In the genomic region with DNA sequence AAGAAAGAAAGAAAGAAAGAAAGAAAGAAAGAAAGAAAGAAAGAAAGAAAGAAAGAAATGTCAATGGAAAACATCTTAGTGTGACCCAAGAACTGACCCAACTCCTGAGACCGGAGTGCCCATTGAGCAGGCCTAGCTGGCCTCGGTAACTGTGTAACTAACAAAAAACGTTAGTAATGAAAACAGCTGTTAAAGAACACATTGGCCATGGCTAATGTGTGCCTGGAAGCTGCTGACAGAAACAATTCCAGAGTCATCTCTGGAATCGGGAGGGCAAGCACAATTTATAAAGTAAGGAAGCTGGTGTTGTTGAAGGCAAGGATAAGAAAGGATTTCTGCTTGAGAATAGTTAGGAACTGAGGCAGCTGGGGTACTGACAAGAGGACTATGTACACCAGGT, we compare ENCODE assay signal across 31 mouse cellular contexts. TPM values are rescaled to one million over a fixed set of nuclear protein-coding genes. Genes with fewer than 3 reads are reported as not detected.
DNase-seq lines count a peak whose midpoint lies in the region; ATAC-seq lines count a peak whose summit lies in the region.
"Had no signal": no experiment of that assay in that cellular context is flagged by ENCODE, and none has a peak within 500 bp of the region (broad histone marks: within the 10 kb centered on the region; RNA-seq: fewer than 3 reads in every experiment).

No protein-coding gene starts in this region.

- ATAC-seq in kidney, embryonic 15.5 days (replicated peaks; ENCODE audit: low FRiP score) = no peak
- ATAC-seq: forebrain, postnatal 0 days; hindbrain, postnatal 0 days; intestine, embryonic 15.5 days; midbrain, embryonic 15.5 days had no signal

- WGBS in kidney, embryonic 15.5 days = 49% methylated on average over 4 of the region's 4 CpGs

- no peak overlapping the region for H3K9ac ChIP-seq in kidney, embryonic 15.5 days
- H3K9ac ChIP-seq: embryonic facial prominence, embryonic 15.5 days; forebrain, embryonic 12.5 days; forebrain, postnatal 0 days; hindbrain, embryonic 12.5 days; intestine, embryonic 15.5 days; liver, embryonic 14.5 days; midbrain, embryonic 15.5 days; neural tube, embryonic 15.5 days had no signal

- H3K4me2 ChIP-seq in kidney, embryonic 15.5 days = no peak overlapping the region
- H3K4me2 ChIP-seq: embryonic facial prominence, embryonic 15.5 days; forebrain, embryonic 12.5 days; hindbrain, embryonic 12.5 days; intestine, embryonic 15.5 days; midbrain, embryonic 15.5 days; neural tube, embryonic 15.5 days had no signal

- no peaks in the 10 kb centered on the region for H3K36me3 ChIP-seq in kidney, embryonic 15.5 days
- H3K36me3 ChIP-seq: embryonic facial prominence, embryonic 10.5 days; embryonic facial prominence, embryonic 15.5 days; forebrain, embryonic 12.5 days; hindbrain, embryonic 12.5 days; intestine, embryonic 15.5 days; midbrain, embryonic 10.5 days; midbrain, embryonic 15.5 days; neural tube, embryonic 15.5 days had no signal

- no peaks in the 10 kb centered on the region for H3K4me1 ChIP-seq in kidney, embryonic 15.5 days
- H3K4me1 ChIP-seq: embryonic facial prominence, embryonic 10.5 days; embryonic facial prominence, embryonic 15.5 days; forebrain, embryonic 12.5 days; hindbrain, embryonic 12.5 days; intestine, embryonic 15.5 days; midbrain, embryonic 10.5 days; midbrain, embryonic 15.5 days; neural tube, embryonic 15.5 days had no signal

- peak; percentile 74 for DNase-seq in kidney, adult 11 months
- DNase-seq in kidney, postnatal 10 days = no peak
- peak; percentile 61 to 80 for DNase-seq in kidney, adult 8-10 months
- peak; percentile 53 to 79 for DNase-seq in kidney, postnatal 36 days
- no peak for DNase-seq in urinary bladder, postnatal 25 days (ENCODE audit: low spot score)
- DNase-seq: adrenal gland, adult 2 months; adrenal gland, postnatal 36 days; B cell, adult 2 months; cerebellum, adult 18-20 months; cerebellum, postnatal 10 days; forebrain, postnatal 0 days; gastrocnemius, postnatal 25 days; heart, postnatal 14 days; liver; lung, adult 2 months; lung, postnatal 14 days; right cerebral cortex, postnatal 25 days; spleen, adult 18-20 months; thymus, postnatal 4 days had no signal

- no peak overlapping the region for H3K4me3 ChIP-seq in kidney, embryonic 15.5 days (replicated peaks)
- H3K4me3 ChIP-seq: embryonic facial prominence, embryonic 10.5 days; embryonic facial prominence, embryonic 15.5 days; forebrain, embryonic 12.5 days; hindbrain, embryonic 12.5 days; intestine, embryonic 15.5 days; midbrain, embryonic 10.5 days; midbrain, embryonic 15.5 days; neural tube, embryonic 15.5 days had no signal

- peak overlapping the region; percentile 64 for H3K27ac ChIP-seq in kidney, embryonic 15.5 days
- H3K27ac ChIP-seq: embryonic facial prominence, embryonic 10.5 days; embryonic facial prominence, embryonic 15.5 days; forebrain, embryonic 12.5 days; hindbrain, embryonic 12.5 days; hindbrain, postnatal 0 days; intestine, embryonic 15.5 days; liver, embryonic 14.5 days; midbrain, embryonic 10.5 days; midbrain, embryonic 15.5 days; neural tube, embryonic 15.5 days; stomach, postnatal 0 days had no signal

- H3K9me3 ChIP-seq in kidney, embryonic 15.5 days (replicated peaks) = no peaks in the 10 kb centered on the region
- H3K9me3 ChIP-seq: embryonic facial prominence, embryonic 15.5 days; forebrain, embryonic 12.5 days; intestine, embryonic 15.5 days; midbrain, embryonic 10.5 days; midbrain, embryonic 15.5 days; neural tube, embryonic 15.5 days had no signal

- H3K27me3 ChIP-seq in kidney, embryonic 15.5 days = no peaks in the 10 kb centered on the region
- H3K27me3 ChIP-seq: embryonic facial prominence, embryonic 15.5 days; forebrain, embryonic 12.5 days; hindbrain, embryonic 12.5 days; intestine, embryonic 15.5 days; midbrain, embryonic 15.5 days; neural tube, embryonic 15.5 days had no signal

RNA-seq across cellular contexts. Expression of a gene that starts 14.0 kb away (rescaled TPM):
- 14.4 and 16.6 TPM in 2 replicates for polyA plus RNA-seq in kidney, embryonic 15.5 days (2015; fragmentation: Nextera tagmentation; extraction: Ambion mirVana)

RNA-seq across cellular contexts. Expression of a gene that starts 28.5 kb away (rescaled TPM):
- 485 and 491 TPM in 2 replicates for polyA plus RNA-seq in kidney, embryonic 15.5 days (2015; fragmentation: Nextera tagmentation; extraction: Ambion mirVana)

Comparison
In these comparisons a context has a peak if more than half of its experiments do, and no peak if none do; other contexts are left out.
1. DNase-seq: peak in kidney, adult 11 months (single experiment), kidney, adult 8-10 months (2 of 2) and kidney, postnatal 36 days (2 of 2); none in kidney, postnatal 10 days (single experiment) and urinary bladder, postnatal 25 days (single experiment).